Mouse (Mus musculus): ENCODE results near the gene Olfr1317. TPM values are rescaled to one million over a fixed set of nuclear protein-coding genes. Genes with fewer than 3 reads are reported as not detected.

Olfr1317 gene
- polyA plus RNA-seq (2012; rRNA removed), result not detected in 2 replicates

- H3K27ac ChIP-seq (ENCODE audit: insufficient read depth, low read depth, low read length), result no peak within 1 kb of the TSS
- H3K36me3 ChIP-seq (ENCODE audit: control insufficient read depth, insufficient read depth, low read length), result no peaks in the 10 kb centered on the region
- H3K27me3 ChIP-seq (replicated peaks; ENCODE audit: control insufficient read depth, insufficient read depth, low read length), result no peaks in the 10 kb centered on the region
- DNase-seq, result no peak
- no peak within 1 kb of the TSS for H3K4me3 ChIP-seq (ENCODE audit: insufficient read depth, low read depth, low read length)
- TF ChIP-seq POLR2A (IDR thresholded peaks at IDR 0.05; ENCODE audit: low read depth, low read length) (no peak), CTCF (conservative IDR thresholded peaks at IDR 0.05; ENCODE audit: insufficient read depth, insufficient read length, low read depth, low read length) (no peak)
- WGBS, result 68% methylated on average over 2 of the region's 2 CpGs
- no peaks in the 10 kb centered on the region for H3K4me1 ChIP-seq (ENCODE audit: control insufficient read depth, insufficient read depth, low read length)
Measured at GRCm38 (mm10) chr2:112140029-112140428, at the start of gene Olfr1317. TSS of gene Olfr1317 (plus strand) at chr2:112140329.

DNA sequence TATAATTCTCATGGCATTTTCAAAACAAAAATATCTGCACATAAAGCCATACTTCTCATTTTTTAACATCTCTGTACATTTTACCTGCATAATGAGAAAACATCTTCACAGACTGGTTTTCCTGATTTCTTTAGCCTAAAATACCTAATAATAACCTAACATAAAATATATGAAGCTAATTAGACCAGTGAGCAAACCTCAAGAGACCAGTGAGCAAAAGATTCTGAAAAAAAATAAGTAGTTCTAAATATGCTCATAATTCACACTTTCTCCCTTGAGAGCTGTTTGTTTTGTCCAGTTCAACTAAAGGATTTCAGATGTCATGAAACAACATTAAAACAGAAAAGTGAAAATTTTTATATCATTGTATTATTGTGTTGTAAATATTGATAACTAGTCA, 43.4 kb upstream of the Olfr1317 start, which contains the start of gene Olfr1314:
Gene Olfr1314, minus strand, starts transcription at position 101 of the 400 bp plus-strand sequence.
- no peaks in the 10 kb centered on the region for H3K36me3 ChIP-seq (ENCODE audit: control insufficient read depth, insufficient read depth, low read length)

GRCm38 (mm10) chr2:112115340-112115739, 24.8 kb upstream of the Olfr1317 start, which contains the start of gene Olfr1315-ps1:
TSS of gene Olfr1315-ps1 (minus strand) at chr2:112115440.
- Histone ChIP-seq H3K27me3 (replicated peaks; ENCODE audit: control insufficient read depth, insufficient read depth, low read length) (no peaks in the 10 kb centered on the region), H3K36me3 (ENCODE audit: control insufficient read depth, insufficient read depth, low read length) (no peaks in the 10 kb centered on the region), H3K4me3 (ENCODE audit: insufficient read depth, low read depth, low read length) (no peak within 1 kb of the TSS), H3K27ac (ENCODE audit: insufficient read depth, low read depth, low read length) (no peak within 1 kb of the TSS), H3K4me1 (ENCODE audit: control insufficient read depth, insufficient read depth, low read length) (no peaks in the 10 kb centered on the region)
- WGBS, result 70% methylated on average over 1 of the region's 1 CpGs
- DNase-seq, result no peak
- TF ChIP-seq CTCF (conservative IDR thresholded peaks at IDR 0.05; ENCODE audit: insufficient read depth, insufficient read length, low read depth, low read length), result no peak
- TF ChIP-seq POLR2A (IDR thresholded peaks at IDR 0.05; ENCODE audit: low read depth, low read length), result no peak

More for the DNA sequence above, 43.4 kb upstream of the Olfr1317 start, which contains the start of gene Olfr1314:
- no peak for DNase-seq
- Histone ChIP-seq H3K4me3 (ENCODE audit: insufficient read depth, low read depth, low read length) (no peak within 1 kb of the TSS), H3K27ac (ENCODE audit: insufficient read depth, low read depth, low read length) (no peak within 1 kb of the TSS), H3K4me1 (ENCODE audit: control insufficient read depth, insufficient read depth, low read length) (no peaks in the 10 kb centered on the region), H3K27me3 (replicated peaks; ENCODE audit: control insufficient read depth, insufficient read depth, low read length) (no peaks in the 10 kb centered on the region)
- TF ChIP-seq CTCF (conservative IDR thresholded peaks at IDR 0.05; ENCODE audit: insufficient read depth, insufficient read length, low read depth, low read length), result no peak
- TF ChIP-seq POLR2A (IDR thresholded peaks at IDR 0.05; ENCODE audit: low read depth, low read length), result no peak

DNA sequence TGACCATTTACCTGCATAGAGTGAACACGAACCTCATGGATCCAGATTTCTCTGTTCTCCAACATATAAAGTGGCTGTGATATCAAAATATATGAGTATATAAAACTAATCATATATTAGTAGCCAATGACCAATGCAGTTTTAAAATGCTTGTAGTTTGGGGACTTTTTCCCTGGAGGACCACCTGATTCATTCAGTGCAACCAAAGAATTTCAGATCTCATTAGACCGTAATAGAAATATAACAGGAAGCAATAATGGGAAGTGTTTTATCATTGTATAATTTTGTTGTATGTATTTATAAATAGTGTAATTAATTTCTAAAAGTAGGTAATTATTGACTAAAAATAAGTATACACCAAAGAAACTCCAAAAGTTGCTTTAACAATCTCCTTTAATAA, 5.3 kb upstream of the Olfr1317 start, which contains the start of gene Olfr1316:
Gene Olfr1316, minus strand, starts transcription at position 101 of the 400 bp plus-strand sequence.
- no peaks in the 10 kb centered on the region for H3K36me3 ChIP-seq (ENCODE audit: control insufficient read depth, insufficient read depth, low read length)
- H3K4me1 ChIP-seq (ENCODE audit: control insufficient read depth, insufficient read depth, low read length), result no peaks in the 10 kb centered on the region
- TF ChIP-seq POLR2A (IDR thresholded peaks at IDR 0.05; ENCODE audit: low read depth, low read length) (no peak), CTCF (conservative IDR thresholded peaks at IDR 0.05; ENCODE audit: insufficient read depth, insufficient read length, low read depth, low read length) (no peak)
- H3K27me3 ChIP-seq (replicated peaks; ENCODE audit: control insufficient read depth, insufficient read depth, low read length), result no peaks in the 10 kb centered on the region
- WGBS, result 79% methylated on average over 2 of the region's 2 CpGs
- DNase-seq, result no peak
- no peak within 1 kb of the TSS for H3K27ac ChIP-seq (ENCODE audit: insufficient read depth, low read depth, low read length)
- no peak within 1 kb of the TSS for H3K4me3 ChIP-seq (ENCODE audit: insufficient read depth, low read depth, low read length)

GRCm38 (mm10) chr2:112153898-112154297, 13.8 kb downstream of the Olfr1317 start, which contains the start of gene Olfr1318:
TSS of gene Olfr1318 (plus strand) at chr2:112154198.
- no peak for DNase-seq
- Histone ChIP-seq H3K36me3 (ENCODE audit: control insufficient read depth, insufficient read depth, low read length) (no peaks in the 10 kb centered on the region), H3K4me3 (ENCODE audit: insufficient read depth, low read depth, low read length) (no peak within 1 kb of the TSS), H3K27ac (ENCODE audit: insufficient read depth, low read depth, low read length) (no peak within 1 kb of the TSS), H3K4me1 (ENCODE audit: control insufficient read depth, insufficient read depth, low read length) (no peaks in the 10 kb centered on the region), H3K27me3 (replicated peaks; ENCODE audit: control insufficient read depth, insufficient read depth, low read length) (no peaks in the 10 kb centered on the region)
- TF ChIP-seq POLR2A (IDR thresholded peaks at IDR 0.05; ENCODE audit: low read depth, low read length), result no peak
- TF ChIP-seq CTCF (conservative IDR thresholded peaks at IDR 0.05; ENCODE audit: insufficient read depth, insufficient read length, low read depth, low read length), result no peak

Other genes with a start within 250 kb of the Olfr1317 start
- not detected in 2 replicates for gene Olfr1306, start 224.1 kb upstream of the Olfr1317 start, polyA plus RNA-seq (2012; rRNA removed)
- gene Olfr1307, start 190.9 kb upstream of the Olfr1317 start, polyA plus RNA-seq (2012; rRNA removed), result not detected in 2 replicates
- gene Olfr1308, start 175.4 kb upstream of the Olfr1317 start, polyA plus RNA-seq (2012; rRNA removed), result not detected in 2 replicates
- gene Olfr1309, start 150.0 kb upstream of the Olfr1317 start, polyA plus RNA-seq (2012; rRNA removed), result not detected in 2 replicates
- gene Olfr1310, start 127.6 kb upstream of the Olfr1317 start, polyA plus RNA-seq (2012; rRNA removed), result not detected in 2 replicates
- gene Olfr1311, start 115.9 kb upstream of the Olfr1317 start, polyA plus RNA-seq (2012; rRNA removed), result not detected in 2 replicates
- not detected in 2 replicates for gene Olfr1312, start 90.1 kb upstream of the Olfr1317 start, polyA plus RNA-seq (2012; rRNA removed)
- not detected in 2 replicates for gene Olfr1313, start 62.5 kb upstream of the Olfr1317 start, polyA plus RNA-seq (2012; rRNA removed)
- gene Olfr1314, start 43.5 kb upstream of the Olfr1317 start, polyA plus RNA-seq (2012; rRNA removed), result not detected in 2 replicates
- not detected in 2 replicates for gene Olfr1315-ps1, start 24.9 kb upstream of the Olfr1317 start, polyA plus RNA-seq (2012; rRNA removed)
- gene Olfr1316, start 5.4 kb upstream of the Olfr1317 start, polyA plus RNA-seq (2012; rRNA removed), result not detected in 2 replicates
- gene Olfr1318, start 13.9 kb downstream of the Olfr1317 start, polyA plus RNA-seq (2012; rRNA removed), result not detected in 2 replicates
- 22.5 and 22.6 TPM in 2 replicates for gene Lpcat4, start 99.1 kb downstream of the Olfr1317 start, polyA plus RNA-seq (2012; rRNA removed)
- 0.02 TPM in 1 of 2 replicates, not detected in the other for gene Nutm1, start 119.0 kb downstream of the Olfr1317 start, polyA plus RNA-seq (2012; rRNA removed)
- gene Nop10, start 121.6 kb downstream of the Olfr1317 start, polyA plus RNA-seq (2012; rRNA removed), result 166 and 167 TPM in 2 replicates
- gene Slc12a6, start 125.5 kb downstream of the Olfr1317 start, polyA plus RNA-seq (2012; rRNA removed), result 27.8 and 29.6 TPM in 2 replicates
- gene Gm21985, start 126.0 kb downstream of the Olfr1317 start, polyA plus RNA-seq (2012; rRNA removed), result not detected in 2 replicates
- 112 and 123 TPM in 2 replicates for gene Emc4, start 227.7 kb downstream of the Olfr1317 start, polyA plus RNA-seq (2012; rRNA removed)
- gene Katnbl1, start 238.9 kb downstream of the Olfr1317 start, polyA plus RNA-seq (2012; rRNA removed), result 1.5 and 2.4 TPM in 2 replicates